Mouse (Mus musculus): ENCODE data around the gene Fto. TPM values are rescaled to one million over a fixed set of nuclear protein-coding genes. Genes with fewer than 3 reads are reported as not detected.

The Fto gene
- total RNA-seq, 2 experiments from 2014 or later: 24.6 to 53.8 TPM

DNA sequence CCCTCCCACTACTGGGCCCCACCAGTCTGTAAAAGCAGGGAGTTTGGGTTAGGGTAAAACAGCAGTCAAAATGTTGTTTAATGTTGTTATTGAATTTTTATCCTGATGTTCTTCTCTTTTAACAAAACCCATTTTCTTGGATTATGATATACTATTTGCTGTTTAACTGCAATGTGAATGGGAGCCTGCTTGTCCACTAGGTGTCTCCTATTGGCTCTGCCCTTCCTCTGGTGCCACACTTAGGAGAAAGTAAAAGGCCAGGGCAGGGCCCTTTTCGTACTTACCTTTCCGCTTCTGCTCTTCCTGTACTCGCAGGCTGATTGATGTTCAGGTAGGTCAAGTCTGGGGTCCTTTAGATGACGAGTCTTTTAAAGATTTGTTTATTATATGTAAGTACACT, 40.6 kb downstream of the Fto start:
- no peak for ATAC-seq (replicated peaks; ENCODE audit: low FRiP score, low TSS enrichment, poor library complexity, severe bottlenecking)

DNA sequence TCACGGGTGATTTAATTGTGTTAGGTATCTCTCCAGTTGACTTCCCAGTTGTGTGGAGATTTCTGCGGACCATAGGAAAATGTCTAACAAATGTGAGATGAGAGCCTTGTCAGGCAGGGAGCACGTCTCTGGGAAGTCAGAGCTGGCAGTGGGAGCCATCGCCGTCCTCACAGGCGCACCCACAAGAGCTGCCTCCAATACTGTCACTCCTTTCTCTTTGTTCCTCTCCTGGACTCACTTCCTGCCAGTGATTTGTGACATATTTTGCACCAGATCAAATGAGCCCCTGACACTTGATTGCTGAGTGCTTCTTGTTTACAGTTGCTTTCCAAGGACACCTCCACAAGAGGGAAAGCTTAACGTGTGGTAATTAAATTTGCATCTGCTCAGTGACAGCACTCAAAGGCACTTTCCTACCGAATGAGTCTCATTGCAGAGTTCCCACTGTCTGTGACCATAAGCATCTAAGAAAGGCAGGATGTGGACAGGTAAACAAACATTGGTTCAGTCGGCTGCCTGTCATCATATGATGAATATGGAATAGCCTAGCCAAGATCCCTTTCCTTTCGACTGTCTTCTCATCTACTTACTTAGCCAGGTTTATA, 42.1 kb downstream of the Fto start:
- ATAC-seq (replicated peaks; ENCODE audit: low FRiP score, low TSS enrichment, poor library complexity, severe bottlenecking): no peak

DNA sequence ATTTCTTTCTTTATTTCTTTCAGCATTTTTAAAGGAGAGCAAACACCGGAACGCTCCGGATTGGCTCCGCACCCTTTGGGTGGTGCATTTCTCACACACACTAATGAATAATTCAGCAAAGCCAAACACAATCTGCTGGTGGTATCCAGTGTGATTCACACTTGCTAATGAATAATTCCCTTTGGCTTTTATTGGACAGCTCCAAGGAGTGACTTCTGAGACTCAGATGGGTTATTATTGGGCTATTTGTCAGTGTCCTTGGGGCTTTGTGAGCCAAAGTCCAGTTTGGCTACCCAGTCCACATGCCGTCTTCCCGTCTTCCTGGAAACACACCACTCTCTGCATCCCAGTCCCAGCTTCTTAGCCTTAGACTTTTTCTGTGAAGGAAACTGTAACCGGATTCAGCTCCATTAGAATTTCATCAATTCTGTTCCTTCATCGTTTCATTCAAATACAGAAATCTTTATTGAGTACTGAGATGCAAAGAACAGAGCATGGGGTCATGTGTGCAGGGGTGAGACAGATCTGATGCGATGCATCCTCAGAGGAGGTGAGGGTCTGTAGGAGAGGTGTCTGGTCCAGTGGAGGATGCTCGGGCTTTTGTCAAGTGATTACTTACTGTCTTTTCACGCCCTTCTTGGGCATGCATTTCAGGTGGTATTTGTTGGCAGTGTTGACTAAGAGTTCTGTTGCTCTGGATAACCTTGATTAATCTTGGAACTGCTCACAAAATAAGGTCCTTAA, 42.8 kb downstream of the Fto start:
- ATAC-seq (replicated peaks; ENCODE audit: low FRiP score, low TSS enrichment, poor library complexity, severe bottlenecking): no peak

DNA sequence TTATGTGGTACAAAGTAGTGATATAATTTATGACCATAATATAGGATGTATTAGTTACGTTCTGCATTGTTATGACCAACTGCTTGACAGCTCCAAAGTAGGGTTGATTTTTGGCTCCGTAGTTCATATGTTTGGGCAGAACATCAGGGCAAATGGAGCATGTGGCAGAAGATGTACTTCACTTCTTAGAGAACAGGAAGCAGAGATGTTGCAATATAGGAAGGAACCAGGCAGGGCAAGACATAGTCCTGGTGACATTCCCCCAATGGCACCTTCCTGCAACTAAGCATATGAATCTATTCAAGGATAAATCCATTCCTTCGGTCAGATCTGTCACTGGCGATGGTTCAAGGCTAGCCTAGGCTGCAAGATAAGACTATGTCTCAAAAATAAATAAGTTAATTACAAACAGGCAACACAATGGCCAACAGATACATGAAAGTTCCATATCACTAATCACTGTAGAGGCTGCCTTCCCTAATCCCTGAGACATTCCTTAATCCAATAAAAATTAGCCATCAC, 44.2 kb downstream of the Fto start:
- ATAC-seq (replicated peaks; ENCODE audit: low FRiP score, low TSS enrichment, poor library complexity, severe bottlenecking): no peak

DNA sequence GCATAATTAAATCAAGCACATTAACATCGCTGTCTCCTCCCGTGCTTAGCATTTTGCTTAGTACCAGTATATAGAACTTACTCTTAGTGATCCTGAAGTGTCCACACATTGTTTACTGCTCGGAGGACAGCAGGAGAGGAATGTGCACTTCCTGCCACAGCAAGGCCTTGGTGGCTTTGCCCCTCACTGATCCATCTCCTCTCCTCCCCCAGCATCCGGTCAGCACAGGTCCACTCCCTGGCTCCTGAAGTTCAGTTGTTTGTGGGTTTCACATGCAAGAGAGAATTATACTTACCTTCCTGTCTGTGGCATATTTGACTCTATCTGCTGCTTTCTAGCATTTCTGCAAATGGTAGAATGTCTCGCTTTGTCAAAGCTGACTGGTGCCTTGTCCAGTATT, 44.7 kb downstream of the Fto start:
- ATAC-seq (replicated peaks; ENCODE audit: low FRiP score, low TSS enrichment, poor library complexity, severe bottlenecking): no peak

DNA sequence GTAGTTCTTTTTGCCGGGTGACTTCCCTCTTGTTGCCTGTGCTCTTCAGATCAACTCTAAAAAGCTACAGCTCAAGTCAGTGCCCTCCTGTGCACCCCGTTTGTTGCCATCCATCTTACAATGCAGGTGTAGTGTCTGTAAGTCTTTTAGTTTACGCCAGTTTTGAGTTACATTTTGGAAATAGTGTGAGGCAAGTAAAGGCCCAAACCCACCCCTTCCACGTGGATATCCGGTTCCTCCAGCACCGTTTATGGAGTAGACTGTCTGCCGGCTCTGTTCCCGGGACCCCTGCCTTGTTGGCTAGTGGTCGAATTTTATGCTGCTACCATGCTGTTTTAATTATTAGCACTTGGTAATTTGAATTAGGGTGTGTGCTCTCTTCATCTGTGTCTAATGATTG, 46.2 kb downstream of the Fto start:
- no peak for ATAC-seq (replicated peaks; ENCODE audit: low FRiP score, low TSS enrichment, poor library complexity, severe bottlenecking)

- no peak for ATAC-seq (replicated peaks; ENCODE audit: low FRiP score, low TSS enrichment, poor library complexity, severe bottlenecking)
Observed at GRCm38 (mm10) chr8:91360644-91361357, 47.5 kb downstream of the Fto start.

DNA sequence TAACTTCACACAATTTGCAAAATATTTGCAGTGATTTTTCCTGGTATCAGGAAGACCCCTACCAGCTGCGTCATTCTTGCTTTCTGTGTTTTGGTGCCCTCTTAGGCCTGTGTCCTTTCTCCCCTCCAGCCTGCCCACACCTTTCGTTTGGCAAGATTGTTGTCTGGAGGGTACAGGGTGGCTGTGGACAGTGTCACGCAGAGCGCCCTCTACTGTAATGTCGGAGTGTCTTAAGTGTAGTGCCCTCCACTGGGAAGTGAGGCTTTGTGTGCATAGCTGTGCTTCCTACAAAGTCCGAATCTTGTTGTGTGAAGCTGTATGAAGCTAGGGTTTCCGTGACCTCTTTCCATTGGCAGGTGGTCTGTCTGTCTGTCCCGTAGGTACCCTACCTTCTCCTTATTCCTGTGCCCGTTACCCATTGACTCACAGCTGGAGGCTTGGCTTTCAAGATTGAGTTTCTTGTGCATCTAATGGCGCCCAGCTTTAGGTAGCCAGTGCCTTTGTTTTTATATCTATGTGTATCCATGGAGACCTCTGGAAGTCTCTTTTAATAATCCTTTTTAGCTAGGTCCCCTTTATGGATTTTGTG, 50.0 kb downstream of the Fto start:
- no peak for ATAC-seq (replicated peaks; ENCODE audit: low FRiP score, low TSS enrichment, poor library complexity, severe bottlenecking)

GRCm38 (mm10) chr8:91364216-91364615, 50.9 kb downstream of the Fto start:
- ATAC-seq (replicated peaks; ENCODE audit: low FRiP score, low TSS enrichment, poor library complexity, severe bottlenecking): no peak

DNA sequence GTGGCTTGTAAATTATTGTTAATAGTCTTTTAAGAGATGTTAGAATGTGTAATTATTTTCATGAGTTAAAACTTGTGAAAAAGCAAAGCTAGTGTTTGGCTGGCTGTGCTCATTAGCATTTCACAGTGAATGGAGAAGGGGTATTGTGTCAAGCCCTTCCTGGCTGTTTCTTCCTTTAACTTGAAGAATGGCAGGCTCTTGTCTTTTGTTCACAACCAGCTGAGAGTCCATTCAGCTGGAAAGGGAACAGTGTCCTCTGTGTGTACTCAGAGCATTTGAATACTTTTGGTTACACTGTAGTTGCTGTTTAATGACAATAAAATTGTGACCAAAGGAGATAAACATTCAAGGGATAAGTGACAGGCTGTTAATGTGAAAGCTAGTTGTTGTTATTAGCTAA, 52.5 kb downstream of the Fto start:
- no peak for ATAC-seq (replicated peaks; ENCODE audit: low FRiP score, low TSS enrichment, poor library complexity, severe bottlenecking)

- ATAC-seq (replicated peaks; ENCODE audit: low FRiP score, low TSS enrichment, poor library complexity, severe bottlenecking): 0 out of 2 replicates have a peak, but pooled peaks have one; percentile 11
Observed at GRCm38 (mm10) chr8:91370899-91371298, 57.6 kb downstream of the Fto start.

- no peak for ATAC-seq (replicated peaks; ENCODE audit: low FRiP score, low TSS enrichment, poor library complexity, severe bottlenecking)
Observed at GRCm38 (mm10) chr8:91371995-91372394, 58.7 kb downstream of the Fto start.

GRCm38 (mm10) chr8:91372780-91373577, 59.7 kb downstream of the Fto start:
- ATAC-seq (replicated peaks; ENCODE audit: low FRiP score, low TSS enrichment, poor library complexity, severe bottlenecking): no peak

GRCm38 (mm10) chr8:91375054-91375938, 62.0 kb downstream of the Fto start:
- no peak for ATAC-seq (replicated peaks; ENCODE audit: low FRiP score, low TSS enrichment, poor library complexity, severe bottlenecking)

- ATAC-seq (replicated peaks; ENCODE audit: low FRiP score, low TSS enrichment, poor library complexity, severe bottlenecking): peak; percentile 70
Observed at GRCm38 (mm10) chr8:91376785-91377184, 63.5 kb downstream of the Fto start.

GRCm38 (mm10) chr8:91377275-91377674, 64.0 kb downstream of the Fto start:
- ATAC-seq (replicated peaks; ENCODE audit: low FRiP score, low TSS enrichment, poor library complexity, severe bottlenecking): peak; percentile 51; the same call in 1 of the 2 replicates

- ATAC-seq (replicated peaks; ENCODE audit: low FRiP score, low TSS enrichment, poor library complexity, severe bottlenecking): peak; percentile 75
Observed at GRCm38 (mm10) chr8:91378846-91379499, 65.6 kb downstream of the Fto start.

All from megakaryocyte-erythroid progenitor cell, adult 5-6 weeks (primary cell).